Comparison of ENCODE assay signal across 8 mouse cellular contexts in genomic region chr10:7954627-7954988, GRCm38 (mm10). TPM values are rescaled to one million over a fixed set of nuclear protein-coding genes. Genes with fewer than 3 reads are reported as not detected.
DNase-seq lines count a peak whose midpoint lies in the region; ATAC-seq and TF ChIP-seq lines count a peak whose summit lies in the region.

No protein-coding gene starts in this region.

- ATAC-seq in intestine, postnatal 0 days = no peak
- no peak for ATAC-seq in monocyte, adult 5-6 weeks (replicated peaks; ENCODE audit: insufficient number of reproducible peaks, low FRiP score, low TSS enrichment, poor library complexity, severe bottlenecking)

- DNase-seq in gastrocnemius, adult 2 months = no peak
- no peak for DNase-seq in gastrocnemius, postnatal 14 days
- DNase-seq in embryonic facial prominence, embryonic 10.5 days (ENCODE audit: low spot score) = peak; percentile 11
- no peak for DNase-seq in frontal cortex, adult 2 months (ENCODE audit: extremely low spot score in 1 of 2, low spot score in 1 of 2)

- peaks cover 56% of the 10 kb centered on the region for H3K79me3 ChIP-seq in C2C12 (ENCODE audit: low read depth)

- H3K4me3 ChIP-seq in gastrocnemius, adult 2 months = peak overlapping the region; percentile 94
- H3K4me3 ChIP-seq in C2C12 (ENCODE audit: insufficient read depth, poor library complexity, severe bottlenecking) = peak overlapping the region; percentile 80
- H3K4me3 ChIP-seq in embryonic facial prominence, embryonic 10.5 days = peak overlapping the region; percentile 99
- peak overlapping the region; percentile 90 for H3K4me3 ChIP-seq in intestine, postnatal 0 days (ENCODE audit: low read depth, low read length)
- peak overlapping the region; percentile 97 for H3K4me3 ChIP-seq in olfactory bulb, adult 2 months (ENCODE audit: insufficient read depth, low read depth, low read length)

- no peaks in the 10 kb centered on the region for H3K9me3 ChIP-seq in embryonic facial prominence, embryonic 10.5 days
- H3K9me3 ChIP-seq in intestine, postnatal 0 days (ENCODE audit: control insufficient read depth) = no peaks in the 10 kb centered on the region

- peak overlapping the region; percentile 54 for H3ac ChIP-seq in C2C12 (ENCODE audit: control insufficient read depth, insufficient read length, low read depth)

- H3K4me2 ChIP-seq in intestine, postnatal 0 days (replicated peaks; ENCODE audit: low read depth) = peak overlapping the region; percentile 82

- H3K27ac ChIP-seq in gastrocnemius, adult 2 months = peak overlapping the region; percentile 96
- peak overlapping the region; percentile 100; the same call in 1 of the 2 replicates for H3K27ac ChIP-seq in embryonic facial prominence, embryonic 10.5 days (replicated peaks)
- H3K27ac ChIP-seq in intestine, postnatal 0 days (ENCODE audit: low read depth, low read length) = no peak overlapping the region
- H3K27ac ChIP-seq in olfactory bulb, adult 2 months (ENCODE audit: insufficient read depth, low read depth, low read length) = no peak overlapping the region

- 8% methylated on average over 5 of the region's 5 CpGs for WGBS in embryonic facial prominence, embryonic 10.5 days
- WGBS in intestine, postnatal 0 days = 1% methylated on average over 5 of the region's 5 CpGs
- WGBS in olfactory bulb, adult 2 months = under 1% methylated on average over 5 of the region's 5 CpGs

- peaks cover 21% of the 10 kb centered on the region for H3K4me1 ChIP-seq in embryonic facial prominence, embryonic 10.5 days
- H3K4me1 ChIP-seq in intestine, postnatal 0 days (replicated peaks; ENCODE audit: control insufficient read depth, insufficient read depth, low read length) = no peaks in the 10 kb centered on the region
- H3K4me1 ChIP-seq in olfactory bulb, adult 2 months (ENCODE audit: control insufficient read depth, insufficient read depth, low read length) = no peaks in the 10 kb centered on the region

- H3K36me3 ChIP-seq in C2C12 (ENCODE audit: control insufficient read depth, insufficient read depth) = peaks cover 3% of the 10 kb centered on the region
- H3K36me3 ChIP-seq in embryonic facial prominence, embryonic 10.5 days (replicated peaks) = peaks cover 16% of the 10 kb centered on the region
- H3K36me3 ChIP-seq in intestine, postnatal 0 days (ENCODE audit: control insufficient read depth, insufficient read depth) = no peaks in the 10 kb centered on the region

- H3K27me3 ChIP-seq in C2C12 (ENCODE audit: control insufficient read depth, insufficient read depth, insufficient read length) = no peaks in the 10 kb centered on the region
- no peaks in the 10 kb centered on the region for H3K27me3 ChIP-seq in embryonic facial prominence, embryonic 10.5 days (replicated peaks; ENCODE audit: low read depth, poor library complexity, severe bottlenecking)
- H3K27me3 ChIP-seq in intestine, postnatal 0 days (replicated peaks; ENCODE audit: control insufficient read depth, insufficient read depth, low read length) = no peaks in the 10 kb centered on the region

- intact Hi-C loops in gastrocnemius, adult 2 months (cut with DNase I) = loop anchor here (10.0 kb wide), 1 partner anchor 160 kb away; the partner anchor contains the start of genes Ginm1 and Ppil4
- intact Hi-C loops in gastrocnemius, postnatal 14 days (cut with DNase I; ENCODE audit: low total_unique reads) = no loop called here

- no peak for TF ChIP-seq POLR2A in olfactory bulb, adult 2 months (IDR thresholded peaks at IDR 0.05; ENCODE audit: insufficient read depth, low read depth, low read length)

- H3K9ac ChIP-seq in intestine, postnatal 0 days (ENCODE audit: low read depth, low read length) = peak overlapping the region; percentile 98

- TF ChIP-seq CTCF in gastrocnemius, adult 2 months (IDR thresholded peaks at IDR 0.05) = no peak
- no peak for TF ChIP-seq CTCF in C2C12 (IDR thresholded peaks at IDR 0.05; ENCODE audit: control insufficient read depth, insufficient read depth, insufficient read length)
- TF ChIP-seq CTCF in intestine, postnatal 0 days (IDR thresholded peaks at IDR 0.05; ENCODE audit: low read depth) = no peak
- TF ChIP-seq CTCF in olfactory bulb, adult 2 months (IDR thresholded peaks at IDR 0.05; ENCODE audit: insufficient read depth, low read depth, low read length) = no peak

- H3K79me2 ChIP-seq in C2C12 (ENCODE audit: control insufficient read depth, insufficient read depth) = peaks cover 63% of the 10 kb centered on the region

TF ChIP-seq in C2C12, 6 proteins besides CTCF, POLR2A, EP300 and RAD21:
- TF ChIP-seq CEBPB (IDR thresholded peaks at IDR 0.05; ENCODE audit: low read depth) (no peak), USF1 (IDR thresholded peaks at IDR 0.05; ENCODE audit: low read depth) (no peak), MYOG (IDR thresholded peaks at IDR 0.05; ENCODE audit: control insufficient read depth, extremely low read depth, insufficient read length) (no peak), MAX (IDR thresholded peaks at IDR 0.05) (no peak), FOSL1 (IDR thresholded peaks at IDR 0.05; ENCODE audit: insufficient read depth, low read length, poor library complexity, severe bottlenecking) (no peak), MYOD1 (IDR thresholded peaks at IDR 0.05; ENCODE audit: control insufficient read depth, insufficient read length, low read depth) (no peak)

RNA-seq across cellular contexts. Expression of gene Tab2, which starts 1.4 kb away (rescaled TPM):
- 100 to 1,000 TPM in 1 of 2 experiments, 10 to 100 TPM in 1; 96.2 to 100 TPM for total RNA-seq in gastrocnemius, adult 2 months (2021)
- 10 to 100 TPM; 38.0 to 41.7 TPM for total RNA-seq in gastrocnemius, postnatal 14 days (2021)
- 19.1 TPM for polyA plus RNA-seq in C2C12 (2012; fragmentation: generic; extraction: Trizol)
- polyA plus RNA-seq in embryonic facial prominence, embryonic 10.5 days (2016; fragmentation: Nextera tagmentation; extraction: Ambion mirVana) = 15.9 and 17.8 TPM in 2 replicates
- 18.0 and 21.0 TPM in 2 replicates for polyA plus RNA-seq in intestine, postnatal 0 days (2015; fragmentation: Nextera tagmentation; extraction: Ambion mirVana)
- polyA plus RNA-seq in olfactory bulb, adult 2 months (2012; ENCODE audit: insufficient read depth, insufficient read length, low replicate concordance, missing spikeins) = 91.5 TPM in 1 of 2 replicates, not detected in the other
- 161 to 215 TPM (median 171 TPM) in 3 replicates for total RNA-seq in monocyte, adult 5-6 weeks (2017)
- 39.6 and 43.5 TPM in 2 replicates for polyA plus RNA-seq in frontal cortex, adult 2 months (2012; rRNA removed)

Comparison
In these comparisons a context has a peak if more than half of its experiments do, and no peak if none do; other contexts are left out.
1. H3K27ac ChIP-seq: peak in gastrocnemius, adult 2 months (single experiment) and embryonic facial prominence, embryonic 10.5 days (single experiment); none in intestine, postnatal 0 days (single experiment) and olfactory bulb, adult 2 months (single experiment).
2. Peak in every context shown above with its lines, with median percentiles within 50 percentile points of each other: H3K4me3 ChIP-seq.